Mouse (Mus musculus) spleen, postnatal 14 days (tissue): Measurements from ENCODE around the gene Foxc1.

Experiments used
- DNase-seq, 2 experiments: peaks; one replicate each; pipeline ENCODE4 v3.0.0; 2021 to 2022; ENCODE audit warnings: low spot score in 2 of 2

Gene Foxc1

DNA sequence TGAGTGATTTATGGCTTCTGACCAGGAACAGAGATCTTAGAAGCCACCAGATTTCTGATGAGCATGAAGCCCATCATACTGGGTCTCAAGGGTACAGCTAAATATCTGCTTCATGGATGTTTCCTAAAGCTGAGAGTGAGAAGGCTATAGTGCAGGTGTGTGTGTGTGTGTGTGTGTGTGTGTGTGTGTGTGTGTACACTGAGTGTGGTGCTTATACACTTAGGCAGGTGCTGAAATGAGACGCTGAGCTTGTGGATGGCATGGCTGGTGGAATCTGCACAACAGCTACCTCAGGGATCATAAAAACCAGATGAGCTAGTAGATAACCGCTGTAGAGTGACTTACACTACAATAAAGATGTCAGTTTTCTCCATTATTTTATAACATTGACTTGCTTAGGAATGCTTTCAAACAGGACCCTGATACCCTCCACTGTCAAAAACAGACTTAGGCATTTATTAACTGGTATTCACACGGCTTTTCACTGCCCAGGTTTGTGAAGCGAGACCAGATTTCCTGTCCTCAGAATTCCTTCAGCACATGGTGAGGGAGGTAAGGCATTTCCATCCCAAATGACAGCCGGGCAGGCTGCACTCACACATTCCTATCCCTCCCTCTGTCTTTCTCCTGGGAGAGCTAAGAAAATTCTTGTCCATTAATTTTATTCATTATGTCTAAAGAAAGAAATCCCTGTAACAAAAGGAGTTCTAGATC is 43.0 kb downstream of the Foxc1 start:
- no peak for DNase-seq

DNA sequence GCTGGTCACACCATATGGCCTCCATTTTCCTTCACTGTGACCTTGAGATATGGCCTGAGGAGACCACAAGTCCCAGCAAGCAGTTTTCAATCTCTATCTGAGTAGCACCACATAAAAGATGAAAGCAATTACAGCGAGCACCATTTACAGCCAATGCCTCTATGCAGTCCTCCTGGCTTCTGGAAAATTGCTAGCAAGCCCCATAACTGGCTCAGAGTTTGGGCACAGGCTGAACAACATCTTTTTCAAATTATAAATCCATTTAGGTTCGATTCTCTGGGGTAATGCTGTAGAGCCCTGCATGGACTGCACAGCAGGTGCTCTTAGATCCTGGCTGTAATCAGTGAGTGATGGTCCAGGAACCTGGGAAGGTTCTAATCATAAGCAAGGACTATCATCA is 47.1 kb downstream of the Foxc1 start:
- DNase-seq, result no peak

DNA sequence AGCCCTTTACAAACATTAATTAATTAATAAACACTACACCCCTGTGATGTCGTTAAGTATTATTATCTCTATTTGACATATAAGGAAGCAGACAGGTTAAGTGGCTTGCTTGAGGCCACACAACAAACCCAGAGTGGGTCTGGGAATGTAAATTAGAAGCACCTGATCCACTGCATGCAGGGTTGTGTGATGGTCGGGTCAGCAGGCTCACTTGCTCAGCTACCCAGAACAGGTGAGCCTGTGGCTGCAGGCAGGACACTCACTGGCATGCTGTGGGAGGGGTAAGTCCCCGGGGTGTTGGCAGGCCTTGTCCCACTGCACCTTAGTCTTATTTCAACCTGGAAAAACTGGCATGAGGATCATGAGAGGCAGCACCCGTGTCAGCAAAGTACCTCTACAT is 47.6 kb downstream of the Foxc1 start:
- DNase-seq, result no peak

- DNase-seq, result no peak
Observed at GRCm38 (mm10) chr13:31860200-31860599, 53.8 kb downstream of the Foxc1 start.
